Mouse (Mus musculus) cerebellum, adult 2 months (tissue): Measurements from ENCODE around the gene Zg16.

Experiments used
- CTCF ChIP-seq: fragments of 200-500 bp; IDR thresholded peaks from 2 replicates; pipeline ENCODE4 v1.5.1; 2011; ENCODE audit warnings: low read depth, mild to moderate bottlenecking, control low read depth, low read length, moderate library complexity, borderline replicate concordance; ENCODE audit not compliant: insufficient read depth
- POLR2A ChIP-seq: fragments of 200-500 bp; IDR thresholded peaks from 2 replicates; pipeline ENCODE4 v1.6.1; 2011; ENCODE audit warnings: low read length, control low read depth, borderline replicate concordance; ENCODE audit not compliant: insufficient read depth

GRCm38 (mm10) chr7:127118671-127119445 is 31.7 kb upstream of the Zg16 start:
- TF ChIP-seq CTCF: no peak
- TF ChIP-seq POLR2A: no peak
